Mouse (Mus musculus) spleen, adult 2 months (tissue): Measurements from ENCODE around the gene Zfp821.

Experiments used
- CTCF ChIP-seq: fragments of 200-500 bp; IDR thresholded peaks from 2 replicates; pipeline ENCODE4 v1.5.1; 2011; ENCODE audit warnings: mild to moderate bottlenecking, inconsistent platforms; ENCODE audit not compliant: insufficient read depth, insufficient read length, insufficient replicate concordance; ENCODE audit errors: extremely low read depth
- POLR2A ChIP-seq: fragments of 200-500 bp; IDR thresholded peaks from 2 replicates; pipeline ENCODE4 v1.6.1; 2011; ENCODE audit warnings: low read depth, low read length, inconsistent platforms

DNA sequence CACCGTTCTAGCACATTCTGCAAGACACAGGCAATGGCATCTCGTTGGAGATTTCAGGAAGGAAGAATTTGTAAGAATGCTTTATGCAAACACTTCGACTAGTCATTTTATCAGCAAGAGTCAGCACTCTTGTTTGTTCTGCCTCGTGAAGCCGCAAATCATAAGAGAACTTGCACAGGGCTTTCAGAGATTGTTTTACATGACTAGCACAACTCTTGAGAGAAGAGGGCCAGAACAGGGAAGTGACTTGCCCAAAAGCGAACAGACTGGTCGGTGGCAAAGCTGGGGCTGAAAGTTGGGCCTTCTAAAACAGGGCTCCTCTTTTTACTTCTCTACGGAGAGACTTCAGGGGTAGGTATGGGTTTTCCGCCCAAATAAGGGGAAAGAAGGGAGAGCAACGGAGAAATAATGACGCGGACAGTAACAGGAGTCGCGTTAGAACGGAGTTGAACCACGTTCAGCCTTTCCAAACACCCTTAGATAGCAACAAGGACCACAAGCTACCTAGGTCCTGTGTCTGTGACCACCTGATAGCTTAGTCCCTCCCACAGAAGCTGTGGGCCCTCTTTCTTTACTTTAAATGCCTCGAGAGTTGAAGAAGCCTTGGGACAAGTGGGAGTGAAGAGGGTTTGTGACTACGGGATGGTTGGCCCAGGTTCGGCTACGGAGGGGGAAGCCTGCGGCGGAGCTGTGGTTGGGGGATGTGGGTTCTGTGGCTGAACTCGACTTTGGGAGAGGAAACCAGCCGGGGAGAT, 604 bp upstream of the Zfp821 start:
- TF ChIP-seq CTCF (no peak), POLR2A (no peak)
